Mouse (Mus musculus): ENCODE measurements around the gene Hs2st1. TPM values are rescaled to one million over a fixed set of nuclear protein-coding genes. Genes with fewer than 3 reads are reported as not detected.

Hs2st1 gene
- polyA plus RNA-seq, 1 experiment from 2014 or later: 24.6 TPM

DNA sequence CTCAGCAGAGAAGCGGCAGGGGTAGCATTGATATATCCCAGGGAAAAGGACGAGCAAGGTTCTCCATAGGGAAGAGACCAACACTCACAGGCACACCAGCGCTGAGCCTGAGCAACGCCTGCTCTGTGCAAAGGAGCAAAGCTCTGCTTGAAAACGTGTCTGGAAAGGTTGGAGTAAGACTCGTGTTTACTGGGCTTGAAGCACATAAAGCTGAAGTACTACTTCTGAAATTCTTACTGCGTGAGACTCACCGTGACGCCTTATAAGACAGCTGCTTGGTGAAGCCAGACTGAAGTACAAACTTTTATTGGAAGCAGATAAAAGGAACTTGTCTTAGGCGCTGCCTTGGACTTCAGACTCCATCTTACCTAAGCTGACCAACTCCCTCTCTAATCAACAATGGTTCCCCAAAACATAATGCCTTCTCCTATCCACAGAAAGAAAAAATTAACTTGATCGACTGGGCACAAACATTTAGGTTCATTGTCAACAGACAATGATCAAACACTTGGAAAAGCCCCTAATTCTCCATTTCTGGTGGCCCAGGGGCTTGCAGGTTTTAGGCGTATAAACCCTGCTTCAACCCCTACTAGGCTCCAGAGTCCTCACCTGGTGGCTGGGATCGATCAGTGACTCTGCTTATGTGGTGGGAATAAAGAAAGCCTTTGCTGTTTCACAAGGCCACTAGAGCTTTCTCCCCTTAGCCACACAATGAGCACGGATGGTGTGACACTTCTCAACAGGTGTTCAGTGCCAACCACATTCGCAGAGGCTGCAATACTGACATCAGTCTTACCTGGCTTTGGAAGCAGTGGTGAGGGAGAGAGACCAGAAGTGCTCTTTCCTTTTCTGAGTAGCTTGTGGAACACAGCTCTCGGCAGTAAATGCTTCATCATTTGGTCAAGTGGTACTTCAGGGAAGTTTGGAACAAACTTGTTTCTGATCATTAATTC, 56.5 kb downstream of the Hs2st1 start:
- Histone ChIP-seq H3K36me3 (no peaks in the 10 kb centered on the region), H3K9me3 (no peaks in the 10 kb centered on the region), H3K4me1 (0 out of 2 replicates have a peak, but pooled peaks cover under 1% of the 10 kb centered on the region), H3K9ac (no peak overlapping the region), H3K4me2 (replicated peaks) (no peak overlapping the region), H3K27ac (no peak overlapping the region), H3K27me3 (replicated peaks) (no peaks in the 10 kb centered on the region), H3K4me3 (no peak overlapping the region)
- WGBS: 91% methylated on average over 16 of the region's 16 CpGs
- no peak for ATAC-seq (ENCODE audit: low FRiP score, low read depth)

DNA sequence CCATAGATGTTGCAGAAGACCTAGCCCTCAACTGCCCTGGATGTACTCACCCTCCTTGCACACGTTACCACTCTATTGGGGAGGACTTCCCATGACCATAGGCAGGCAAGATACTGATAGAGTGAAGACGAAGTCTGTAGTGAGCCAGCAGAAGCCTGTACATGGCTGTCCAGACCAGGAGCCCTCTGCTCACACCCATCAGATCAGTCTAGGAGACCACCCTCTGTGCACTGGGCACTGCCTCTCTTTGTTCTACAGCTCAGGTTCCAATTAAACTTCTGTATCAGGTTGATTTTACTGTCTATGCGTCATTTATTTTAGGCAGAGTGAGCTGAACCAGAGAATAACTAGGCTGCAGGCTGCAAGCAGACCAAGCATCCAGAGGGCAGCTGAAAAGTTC, 59.3 kb downstream of the Hs2st1 start:
- peaks cover 18% of the 10 kb centered on the region for H3K4me1 ChIP-seq
- no peak overlapping the region for H3K27ac ChIP-seq
- 0 out of 2 replicates have a peak, but pooled peaks have one; percentile 34 for ATAC-seq (ENCODE audit: low FRiP score, low read depth)
- 93% methylated on average over 3 of the region's 3 CpGs for WGBS
- no peak overlapping the region for H3K9ac ChIP-seq
- no peaks in the 10 kb centered on the region for H3K36me3 ChIP-seq
- H3K4me3 ChIP-seq: no peak overlapping the region
- no peaks in the 10 kb centered on the region for H3K27me3 ChIP-seq (replicated peaks)
- no peaks in the 10 kb centered on the region for H3K9me3 ChIP-seq
- no peak overlapping the region for H3K4me2 ChIP-seq (replicated peaks)

DNA sequence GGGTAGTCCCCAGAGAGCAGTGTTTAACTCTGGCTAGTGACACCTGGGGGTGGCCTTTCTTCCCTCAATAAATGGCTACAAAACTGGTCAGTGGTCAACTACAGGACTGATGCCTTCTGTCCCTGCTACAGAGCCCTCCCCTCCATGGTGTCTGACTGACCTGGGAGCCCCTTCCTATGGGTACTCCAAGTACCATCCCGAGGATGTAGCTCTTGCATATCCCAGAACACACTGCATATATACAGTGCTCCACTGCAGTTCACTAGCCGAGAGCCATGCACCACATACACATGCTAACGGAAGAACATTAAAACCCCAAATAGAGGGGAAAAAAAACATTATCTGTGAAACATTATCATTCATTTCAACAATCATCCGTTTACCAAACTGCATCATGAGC, 61.6 kb downstream of the Hs2st1 start:
- no peak overlapping the region for H3K27ac ChIP-seq
- H3K9me3 ChIP-seq: no peaks in the 10 kb centered on the region
- H3K4me1 ChIP-seq: peaks cover 20% of the 10 kb centered on the region
- no peak overlapping the region for H3K9ac ChIP-seq
- no peak for ATAC-seq (ENCODE audit: low FRiP score, low read depth)
- H3K36me3 ChIP-seq: no peaks in the 10 kb centered on the region
- 91% methylated on average over 4 of the region's 4 CpGs for WGBS
- no peak overlapping the region for H3K4me3 ChIP-seq
- no peak overlapping the region for H3K4me2 ChIP-seq (replicated peaks)
- no peaks in the 10 kb centered on the region for H3K27me3 ChIP-seq (replicated peaks)

DNA sequence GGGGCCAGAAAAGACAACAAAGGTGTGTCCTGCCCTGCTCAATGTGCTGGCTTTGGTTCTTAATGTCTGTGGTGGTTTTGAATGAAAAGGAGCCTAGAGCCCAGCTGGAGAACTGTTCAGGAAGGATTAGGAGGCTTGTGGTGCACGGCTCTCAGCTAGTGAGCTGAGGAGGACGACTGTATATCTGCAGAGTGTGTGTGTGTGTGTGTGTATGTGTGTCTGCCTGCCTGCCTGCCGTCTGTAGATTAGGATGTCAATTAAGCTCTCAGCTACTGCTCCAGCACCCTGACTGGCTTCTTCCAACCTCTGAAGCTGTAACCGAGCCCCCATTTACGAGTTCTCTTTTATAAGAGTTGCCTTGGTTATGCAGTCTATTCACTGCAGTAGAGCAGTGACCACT, 62.1 kb downstream of the Hs2st1 start:
- Histone ChIP-seq H3K27me3 (replicated peaks) (no peaks in the 10 kb centered on the region), H3K27ac (no peak overlapping the region), H3K9me3 (no peaks in the 10 kb centered on the region), H3K36me3 (no peaks in the 10 kb centered on the region), H3K9ac (no peak overlapping the region), H3K4me2 (replicated peaks) (no peak overlapping the region), H3K4me1 (peaks cover 20% of the 10 kb centered on the region), H3K4me3 (no peak overlapping the region)
- no peak for ATAC-seq (ENCODE audit: low FRiP score, low read depth)
- 59% methylated on average over 5 of the region's 5 CpGs for WGBS

DNA sequence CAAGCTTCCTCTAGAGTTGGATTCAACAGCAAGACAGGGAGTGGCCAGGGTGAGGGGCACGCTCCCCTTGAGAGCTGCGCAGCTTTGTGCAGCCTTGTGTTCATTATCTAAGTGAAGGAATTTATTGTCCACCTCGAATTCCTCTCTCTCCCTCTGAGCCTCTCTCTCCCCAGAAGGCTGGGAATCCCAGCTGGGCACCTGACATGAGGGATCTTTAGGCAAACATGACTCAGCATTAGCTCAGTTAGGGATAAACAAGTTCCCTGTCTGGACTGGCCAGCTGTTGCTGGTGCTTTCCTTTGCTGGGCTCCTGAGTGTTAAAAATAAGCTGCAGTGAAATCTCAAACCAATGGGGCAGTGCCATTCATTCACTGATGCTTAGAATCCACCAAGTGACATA, 63.8 kb downstream of the Hs2st1 start:
- Histone ChIP-seq H3K36me3 (no peaks in the 10 kb centered on the region), H3K4me2 (replicated peaks) (no peak overlapping the region), H3K4me3 (no peak overlapping the region), H3K4me1 (peaks cover 20% of the 10 kb centered on the region), H3K9me3 (no peaks in the 10 kb centered on the region), H3K27me3 (replicated peaks) (no peaks in the 10 kb centered on the region), H3K27ac (no peak overlapping the region), H3K9ac (no peak overlapping the region)
- WGBS: 3% methylated on average over 3 of the region's 3 CpGs
- ATAC-seq (ENCODE audit: low FRiP score, low read depth): no peak; the same call in 1 of the 2 replicates

DNA sequence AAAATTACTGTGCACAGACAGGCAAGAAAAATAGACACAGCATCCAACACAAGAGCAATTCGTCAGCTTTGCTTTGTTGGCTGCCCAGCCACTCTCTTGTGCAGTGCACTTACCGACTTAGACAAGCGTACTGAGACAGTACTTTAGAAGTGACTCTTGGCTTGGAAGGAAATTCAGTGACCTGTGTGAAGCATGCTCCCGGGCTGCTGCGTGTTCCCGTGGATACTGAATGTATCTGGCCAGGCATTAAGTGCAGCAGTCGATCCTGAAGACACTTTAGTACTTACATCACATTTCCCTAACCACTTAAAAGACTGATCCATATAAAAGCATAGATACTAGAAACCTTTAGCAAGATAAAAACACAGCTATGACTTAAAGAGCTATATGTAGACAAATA, 68.1 kb downstream of the Hs2st1 start:
- Histone ChIP-seq H3K4me1 (peaks cover 13% of the 10 kb centered on the region), H3K27ac (no peak overlapping the region), H3K9ac (no peak overlapping the region), H3K4me3 (no peak overlapping the region), H3K9me3 (no peaks in the 10 kb centered on the region), H3K36me3 (no peaks in the 10 kb centered on the region), H3K27me3 (replicated peaks) (no peaks in the 10 kb centered on the region), H3K4me2 (replicated peaks) (no peak overlapping the region)
- ATAC-seq (ENCODE audit: low FRiP score, low read depth): no peak
- WGBS: 52% methylated on average over 7 of the region's 7 CpGs

DNA sequence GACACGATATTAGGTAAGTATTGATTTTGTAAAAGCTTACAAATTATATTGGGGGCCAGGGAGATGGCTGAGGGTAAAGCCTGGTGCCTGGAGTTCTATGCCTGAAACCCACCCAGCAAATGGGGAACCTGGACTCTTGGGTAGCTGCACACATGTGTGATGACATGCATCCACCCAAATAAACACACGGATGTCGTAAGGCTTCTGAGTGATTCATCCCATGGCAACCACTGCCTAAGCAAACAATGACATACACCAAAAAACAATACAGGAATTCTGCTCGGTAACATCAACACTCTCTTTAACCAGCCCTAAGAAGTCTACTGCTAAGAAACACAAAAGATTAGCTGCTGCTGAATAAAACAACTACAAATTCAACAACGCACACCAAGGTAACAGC, 73.2 kb downstream of the Hs2st1 start:
- Histone ChIP-seq H3K9ac (no peak overlapping the region), H3K4me1 (no peaks in the 10 kb centered on the region; the same call in 1 of the 2 replicates), H3K27me3 (replicated peaks) (no peaks in the 10 kb centered on the region), H3K4me3 (no peak overlapping the region), H3K4me2 (replicated peaks) (no peak overlapping the region), H3K9me3 (no peaks in the 10 kb centered on the region), H3K27ac (no peak overlapping the region), H3K36me3 (no peaks in the 10 kb centered on the region)
- 78% methylated on average over 5 of the region's 5 CpGs for WGBS
- ATAC-seq (ENCODE audit: low FRiP score, low read depth): no peak

DNA sequence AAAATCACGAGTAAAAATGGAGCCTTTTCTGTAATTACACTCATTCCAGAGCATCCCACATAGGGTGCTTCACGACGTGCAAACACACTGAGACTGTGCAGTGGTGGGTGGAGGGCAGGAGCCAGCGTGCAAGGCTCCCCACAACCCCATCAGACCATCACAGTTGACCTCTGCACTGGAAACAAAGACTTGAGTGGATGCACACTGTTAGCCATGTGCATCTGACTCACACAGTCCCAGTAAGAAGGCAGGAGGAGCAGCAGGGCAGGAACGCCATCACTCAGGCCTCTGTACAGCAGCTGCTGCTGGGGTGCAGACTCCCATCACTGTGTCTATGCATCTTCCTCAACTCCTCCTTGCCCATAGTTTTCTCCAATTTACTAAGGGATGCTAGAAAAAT, 75.1 kb downstream of the Hs2st1 start:
- H3K9me3 ChIP-seq: no peaks in the 10 kb centered on the region
- ATAC-seq (ENCODE audit: low FRiP score, low read depth): peak; percentile 48; the same call in 1 of the 2 replicates
- 47% methylated on average over 5 of the region's 5 CpGs for WGBS
- H3K4me3 ChIP-seq: no peak overlapping the region
- no peaks in the 10 kb centered on the region for H3K27me3 ChIP-seq (replicated peaks)
- no peaks in the 10 kb centered on the region for H3K4me1 ChIP-seq
- no peaks in the 10 kb centered on the region for H3K36me3 ChIP-seq
- no peak overlapping the region for H3K4me2 ChIP-seq (replicated peaks)
- no peak overlapping the region for H3K27ac ChIP-seq
- no peak overlapping the region for H3K9ac ChIP-seq

DNA sequence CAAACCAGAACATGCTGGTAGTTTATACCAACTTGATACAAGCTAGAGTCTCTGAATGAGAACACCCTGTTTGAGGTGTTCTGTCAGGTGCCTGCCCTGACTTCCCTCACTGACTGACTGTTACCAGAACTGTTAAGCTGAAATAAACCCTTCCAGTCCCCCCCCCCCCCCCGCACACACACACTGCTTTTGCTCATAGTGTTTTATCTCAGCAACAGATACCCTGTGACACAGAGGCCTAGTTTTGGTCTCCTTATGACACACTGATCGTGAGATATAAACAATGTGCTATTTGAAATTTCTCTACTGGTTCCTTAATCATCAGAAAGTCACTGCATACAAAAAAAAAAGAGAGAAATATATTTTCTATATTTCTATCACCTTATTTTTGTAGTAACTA, 81.2 kb downstream of the Hs2st1 start:
- WGBS: 98% methylated on average over 2 of the region's 2 CpGs

DNA sequence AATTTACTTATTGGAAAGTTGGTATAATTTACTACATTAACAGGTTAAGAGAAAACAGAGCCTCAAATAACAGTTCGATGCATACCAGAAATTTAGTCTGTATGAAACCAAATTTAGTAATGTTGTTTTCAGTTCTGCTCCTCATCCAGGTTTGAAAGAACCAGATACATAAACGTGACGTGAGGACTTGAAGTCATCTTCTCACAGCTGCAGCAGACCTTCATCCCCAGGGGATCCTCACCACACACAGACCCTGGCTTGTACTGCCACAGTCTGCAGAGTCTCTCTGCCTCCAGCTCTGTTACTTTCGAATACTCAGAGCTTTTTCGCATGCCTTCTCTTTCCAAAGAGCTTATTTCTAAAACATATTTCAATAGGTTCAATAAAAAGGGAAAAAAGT, 89.4 kb downstream of the Hs2st1 start:
- H3K27me3 ChIP-seq (replicated peaks): no peaks in the 10 kb centered on the region
- no peaks in the 10 kb centered on the region for H3K36me3 ChIP-seq
- WGBS: 86% methylated on average over 5 of the region's 5 CpGs
- no peaks in the 10 kb centered on the region for H3K9me3 ChIP-seq
- H3K4me1 ChIP-seq: no peaks in the 10 kb centered on the region
- no peak overlapping the region for H3K9ac ChIP-seq
- no peak overlapping the region for H3K4me3 ChIP-seq
- H3K27ac ChIP-seq: no peak overlapping the region
- no peak for ATAC-seq (ENCODE audit: low FRiP score, low read depth)
- H3K4me2 ChIP-seq (replicated peaks): no peak overlapping the region

More for the DNA sequence above, 81.2 kb downstream of the Hs2st1 start:
- Histone ChIP-seq H3K27ac (no peak overlapping the region), H3K9ac (no peak overlapping the region), H3K9me3 (no peaks in the 10 kb centered on the region), H3K4me2 (replicated peaks) (no peak overlapping the region), H3K36me3 (no peaks in the 10 kb centered on the region), H3K4me1 (no peaks in the 10 kb centered on the region), H3K4me3 (no peak overlapping the region), H3K27me3 (replicated peaks) (no peaks in the 10 kb centered on the region)
- ATAC-seq (ENCODE audit: low FRiP score, low read depth): no peak

DNA sequence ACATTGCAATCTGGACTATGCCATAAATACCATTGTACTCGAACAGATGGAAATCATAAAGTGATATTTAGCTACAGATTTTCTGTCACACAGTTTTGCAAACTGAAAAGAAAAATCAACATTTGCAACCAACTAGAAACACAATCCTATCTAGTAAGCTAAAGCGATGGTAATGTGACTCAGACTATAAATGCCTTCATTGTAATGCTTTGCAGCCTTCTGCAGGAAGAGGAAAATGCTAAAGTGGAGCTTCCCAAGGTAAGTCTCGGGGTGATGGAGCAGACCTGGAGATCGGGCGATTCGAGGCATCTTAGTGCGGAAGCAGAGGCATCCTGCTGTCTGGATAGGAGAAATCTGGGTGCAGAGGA, 91.6 kb downstream of the Hs2st1 start:
- Histone ChIP-seq H3K9me3 (no peaks in the 10 kb centered on the region), H3K4me1 (no peaks in the 10 kb centered on the region), H3K36me3 (no peaks in the 10 kb centered on the region), H3K27ac (no peak overlapping the region), H3K4me3 (no peak overlapping the region), H3K9ac (no peak overlapping the region), H3K4me2 (replicated peaks) (no peak overlapping the region), H3K27me3 (replicated peaks) (no peaks in the 10 kb centered on the region)
- 91% methylated on average over 7 of the region's 7 CpGs for WGBS
- ATAC-seq (ENCODE audit: low FRiP score, low read depth): no peak

DNA sequence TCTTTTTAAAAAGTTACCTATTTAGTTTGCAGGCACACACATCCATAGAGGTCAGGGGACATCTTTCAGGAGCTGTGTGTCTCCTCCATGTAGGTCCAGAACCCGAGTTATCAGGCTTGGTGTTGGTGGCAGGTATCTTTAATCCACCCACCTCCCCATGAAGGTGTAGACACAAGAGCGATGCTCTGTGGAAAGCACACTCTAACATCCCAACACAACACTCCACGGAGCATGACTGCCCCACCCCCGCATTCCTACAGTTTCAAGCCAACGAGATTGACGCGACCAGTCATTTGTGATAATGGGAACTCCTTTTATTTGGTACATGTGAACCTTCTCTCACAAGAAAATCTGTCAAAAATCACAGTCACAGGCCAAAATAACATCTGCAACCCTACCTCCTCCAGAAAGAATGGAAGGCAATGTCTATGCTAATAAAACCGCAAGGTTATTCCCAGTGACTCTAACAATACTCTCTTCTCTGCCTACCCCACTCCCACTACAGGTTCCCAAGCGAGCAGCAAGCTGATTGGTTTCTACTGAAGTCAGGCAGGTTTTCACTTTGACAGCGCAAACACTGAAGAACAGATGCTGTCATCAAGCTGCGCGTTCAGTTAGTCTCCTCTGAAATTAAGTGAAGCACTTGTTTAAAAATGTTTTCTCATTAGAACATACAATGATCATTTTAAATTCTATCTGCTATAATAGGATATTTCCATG, 92.1 kb downstream of the Hs2st1 start:
- Histone ChIP-seq H3K27me3 (replicated peaks) (no peaks in the 10 kb centered on the region), H3K4me1 (no peaks in the 10 kb centered on the region), H3K9me3 (no peaks in the 10 kb centered on the region), H3K4me2 (replicated peaks) (no peak overlapping the region), H3K9ac (no peak overlapping the region), H3K4me3 (no peak overlapping the region), H3K27ac (no peak overlapping the region), H3K36me3 (no peaks in the 10 kb centered on the region)
- 94% methylated on average over 12 of the region's 12 CpGs for WGBS
- ATAC-seq (ENCODE audit: low FRiP score, low read depth): no peak
